Mouse (Mus musculus) small intestine, adult 2 months (tissue): ENCODE results near the gene Tcf7.

Source experiments
- CTCF ChIP-seq: fragments of 200-500 bp; IDR thresholded peaks from 2 replicates; pipeline ENCODE4 v1.5.1; 2012; ENCODE audit warnings: low read depth, mild to moderate bottlenecking, control low read depth, inconsistent platforms, low read length, moderate library complexity, mixed read lengths; ENCODE audit not compliant: insufficient replicate concordance, insufficient read length; ENCODE audit errors: extremely low read depth
- POLR2A ChIP-seq: fragments of 200-500 bp; IDR thresholded peaks from 2 replicates; pipeline ENCODE4 v1.6.1; 2012; ENCODE audit warnings: low read depth, mild to moderate bottlenecking, control low read depth, inconsistent platforms, low read length, moderate library complexity

DNA sequence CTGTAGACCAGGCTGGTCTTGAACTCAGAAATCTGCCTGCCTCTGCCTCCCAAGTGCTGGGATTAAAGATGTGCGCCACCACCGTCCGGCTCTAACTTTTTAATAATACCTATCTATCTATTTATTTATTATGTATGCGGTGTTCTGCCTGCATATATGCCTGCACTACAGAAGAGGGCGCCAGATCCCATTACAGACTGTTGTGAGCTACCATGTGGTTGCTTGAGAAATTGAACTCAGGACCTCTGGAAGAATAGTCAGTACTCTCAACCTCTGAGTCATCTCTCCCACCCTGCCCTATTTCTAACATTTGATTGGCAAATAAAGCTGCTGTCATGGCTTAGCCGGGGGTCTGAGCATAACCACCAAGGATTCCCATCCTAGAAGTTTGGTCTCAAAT lies 59.9 kb downstream of the Tcf7 start:
- TF ChIP-seq CTCF (no peak), POLR2A (no peak)
